Mouse (Mus musculus): ENCODE results near the gene Hoxb3. TPM values are rescaled to one million over a fixed set of nuclear protein-coding genes. Genes with fewer than 3 reads are reported as not detected.

Gene Hoxb3
- total and polyA plus RNA-seq, 3 experiments: not detected

GRCm38 (mm10) chr11:96313806-96314428, 9.2 kb upstream of the Hoxb3 start:
- Histone ChIP-seq H3K4me1 (ENCODE audit: control insufficient read depth in 1 of 2, insufficient read depth in 2 of 2, low read length in 2 of 2) (no peaks in the 10 kb centered on the region), H3K9ac (ENCODE audit: control insufficient read depth, low read depth, low read length, poor library complexity, severe bottlenecking) (no peak overlapping the region)
- no peak for DNase-seq (ENCODE audit: low read depth, low spot score)

GRCm38 (mm10) chr11:96314671-96315343, 8.3 kb upstream of the Hoxb3 start:
- Histone ChIP-seq H3K9me3 (replicated peaks; ENCODE audit: insufficient read depth, low read length) (no peaks in the 10 kb centered on the region), H3K4me1 (ENCODE audit: control insufficient read depth in 1 of 2, insufficient read depth in 2 of 2, low read length in 2 of 2) (no peaks in the 10 kb centered on the region), H3K79me2 (ENCODE audit: control insufficient read depth, insufficient read depth, low read length, poor library complexity) (no peaks in the 10 kb centered on the region), H3K27me3 (ENCODE audit: control insufficient read depth in 1 of 2, insufficient read depth in 2 of 2, low read length in 2 of 2) (no peaks in the 10 kb centered on the region; a peak in 3 of 4 replicates), H3K9ac (ENCODE audit: control insufficient read depth, low read depth, low read length, poor library complexity, severe bottlenecking) (no peak overlapping the region), H3K36me3 (ENCODE audit: control insufficient read depth in 1 of 2, insufficient read depth in 2 of 2, low read length in 2 of 2) (no peaks in the 10 kb centered on the region), H3K4me3 (ENCODE audit: control insufficient read depth in 1 of 2, insufficient read depth in 1 of 2, low read depth in 2 of 2, low read length in 2 of 2) (no peak overlapping the region), H3K27ac (ENCODE audit: control insufficient read depth, low read depth, low read length) (no peak overlapping the region)
- no peak for DNase-seq (ENCODE audit: low read depth, low spot score)
- TF ChIP-seq KAT2A (conservative IDR thresholded peaks at IDR 0.05; ENCODE audit: low read depth, low read length) (no peak), ZC3H11A (IDR thresholded peaks at IDR 0.05; ENCODE audit: low read depth, low read length) (no peak), JUND (IDR thresholded peaks at IDR 0.05; ENCODE audit: low read depth, low read length) (no peak), TCF12 (IDR thresholded peaks at IDR 0.05; ENCODE audit: low read depth, low read length) (no peak), MAX (IDR thresholded peaks at IDR 0.05; ENCODE audit: low read length) (no peak), E2F4 (IDR thresholded peaks at IDR 0.05; ENCODE audit: borderline replicate concordance, low read depth, low read length) (no peak), USF1 (IDR thresholded peaks at IDR 0.05; ENCODE audit: low read depth, low read length) (no peak), TAL1 (IDR thresholded peaks at IDR 0.05; ENCODE audit: low read length) (no peak), POLR2AphosphoS2 (IDR thresholded peaks at IDR 0.05; ENCODE audit: low read length) (no peak), UBTF (IDR thresholded peaks at IDR 0.05; ENCODE audit: borderline replicate concordance, insufficient read depth, low read depth, low read length) (no peak), TBP (IDR thresholded peaks at IDR 0.05; ENCODE audit: low read depth, low read length) (no peak)

More at GRCm38 (mm10) chr11:96313806-96314428, 9.2 kb upstream of the Hoxb3 start:
- no peaks in the 10 kb centered on the region for H3K79me2 ChIP-seq (ENCODE audit: control insufficient read depth, insufficient read depth, low read length, poor library complexity)
- H3K27ac ChIP-seq (ENCODE audit: control insufficient read depth, low read depth, low read length): no peak overlapping the region
- TF ChIP-seq SIN3A (IDR thresholded peaks at IDR 0.05; ENCODE audit: low read length) (no peak), TBP (IDR thresholded peaks at IDR 0.05; ENCODE audit: low read depth, low read length) (no peak), E2F4 (IDR thresholded peaks at IDR 0.05; ENCODE audit: borderline replicate concordance, low read depth, low read length) (no peak)
- no peaks in the 10 kb centered on the region; a peak in 3 of 4 replicates for H3K27me3 ChIP-seq (ENCODE audit: control insufficient read depth in 1 of 2, insufficient read depth in 2 of 2, low read length in 2 of 2)
- H3K9me3 ChIP-seq (replicated peaks; ENCODE audit: insufficient read depth, low read length): no peaks in the 10 kb centered on the region
- no peaks in the 10 kb centered on the region for H3K36me3 ChIP-seq (ENCODE audit: control insufficient read depth in 1 of 2, insufficient read depth in 2 of 2, low read length in 2 of 2)
- H3K4me3 ChIP-seq (ENCODE audit: control insufficient read depth in 1 of 2, insufficient read depth in 1 of 2, low read depth in 2 of 2, low read length in 2 of 2): no peak overlapping the region

- Histone ChIP-seq H3K27ac (ENCODE audit: control insufficient read depth, low read depth, low read length) (no peak overlapping the region), H3K4me3 (ENCODE audit: control insufficient read depth in 1 of 2, insufficient read depth in 1 of 2, low read depth in 2 of 2, low read length in 2 of 2) (no peak overlapping the region), H3K9me3 (replicated peaks; ENCODE audit: insufficient read depth, low read length) (no peaks in the 10 kb centered on the region)
Observed at GRCm38 (mm10) chr11:96315344-96315681, 7.8 kb upstream of the Hoxb3 start.

More at GRCm38 (mm10) chr11:96315344-96315681, 7.8 kb upstream of the Hoxb3 start:
- Histone ChIP-seq H3K4me1 (ENCODE audit: control insufficient read depth in 1 of 2, insufficient read depth in 2 of 2, low read length in 2 of 2) (no peaks in the 10 kb centered on the region), H3K36me3 (ENCODE audit: control insufficient read depth in 1 of 2, insufficient read depth in 2 of 2, low read length in 2 of 2) (no peaks in the 10 kb centered on the region), H3K79me2 (ENCODE audit: control insufficient read depth, insufficient read depth, low read length, poor library complexity) (no peaks in the 10 kb centered on the region), H3K27me3 (ENCODE audit: control insufficient read depth in 1 of 2, insufficient read depth in 2 of 2, low read length in 2 of 2) (no peaks in the 10 kb centered on the region; a peak in 3 of 4 replicates), H3K9ac (ENCODE audit: control insufficient read depth, low read depth, low read length, poor library complexity, severe bottlenecking) (no peak overlapping the region)
- no peak for DNase-seq (ENCODE audit: low read depth, low spot score)
- no peak for TF ChIP-seq MAFK (IDR thresholded peaks at IDR 0.05; ENCODE audit: borderline replicate concordance, low read depth, low read length)
- no peak for TF ChIP-seq SMC3 (IDR thresholded peaks at IDR 0.05; ENCODE audit: low read depth, low read length)
